Mouse (Mus musculus) midbrain, embryonic 16.5 days (tissue): ENCODE measurements around the gene Magel2. TPM values are rescaled to one million over a fixed set of nuclear protein-coding genes. Genes with fewer than 3 reads are reported as not detected.

Source experiments
- ATAC-seq: fragments of 200-750 bp; cut with Nextera tagmentation; 2 replicates; pipeline ENCODE4 v1.8.0; 2017; ENCODE audit warnings: moderate TSS enrichment
- H3K27ac ChIP-seq: fragments of 300-500 bp; sonication (generic); 2 replicates; pipeline ENCODE4 v1.5.1; 2014; ENCODE audit warnings: mild to moderate bottlenecking, low read length, mixed read lengths
- H3K27me3 ChIP-seq: fragments of 300-500 bp; sonication (generic); 2 replicates; pipeline ENCODE4 v1.6.1; 2014; ENCODE audit warnings: low read depth, low read length, mixed read lengths; ENCODE audit not compliant: control insufficient read depth, insufficient read depth
- H3K36me3 ChIP-seq: fragments of 300-500 bp; sonication (generic); 2 replicates; pipeline ENCODE4 v1.6.1; 2014; ENCODE audit warnings: mild to moderate bottlenecking, low read length, moderate library complexity, mixed read lengths; ENCODE audit not compliant: control insufficient read depth, insufficient read depth
- H3K4me1 ChIP-seq: fragments of 300-500 bp; sonication (generic); 2 replicates; pipeline ENCODE4 v1.6.1; 2014; ENCODE audit warnings: mild to moderate bottlenecking, low read length, mixed read lengths; ENCODE audit not compliant: control insufficient read depth, insufficient read depth
- H3K4me2 ChIP-seq: fragments of 300-500 bp; sonication (generic); 2 replicates; pipeline ENCODE4 v1.6.1; 2014; ENCODE audit warnings: mild to moderate bottlenecking, low read length, mixed read lengths
- H3K4me3 ChIP-seq: fragments of 300-500 bp; sonication (generic); 2 replicates; pipeline ENCODE4 v1.5.1; 2014; ENCODE audit warnings: low read depth, mild to moderate bottlenecking, low read length, moderate library complexity, mixed read lengths
- H3K9ac ChIP-seq: fragments of 300-500 bp; sonication (generic); 2 replicates; pipeline ENCODE4 v1.6.1; 2014; ENCODE audit warnings: low read depth, low read length, mixed read lengths
- H3K9me3 ChIP-seq: fragments of 300-500 bp; sonication (generic); replicated peaks from 2 replicates; pipeline ENCODE4 v1.6.1; 2014; ENCODE audit warnings: mild to moderate bottlenecking, low read length, mixed read lengths; ENCODE audit not compliant: control insufficient read depth, poor library complexity, severe bottlenecking
- WGBS: fragments of 180-500 bp; shearing (Covaris S2); extraction: QIAGEN DNeasy Blood & Tissue Kit; methylation state at CpG from one replicate; pipeline ENCODE4 v1.1.7; 2014; 5-methylcytosine and 5-hydroxymethylcytosine counted together
- polyA plus RNA-seq: library from polyadenylated mRNA; unstranded; fragments of >200 nt; fragmentation: Nextera tagmentation; extraction: Ambion mirVana; gene quantifications from 2 replicates; pipeline ENCODE4 v1.2.1, GENCODE M21; 2015

Magel2 gene
- polyA plus RNA-seq, 1 experiment from 2014 or later, result 22.4 TPM

DNA sequence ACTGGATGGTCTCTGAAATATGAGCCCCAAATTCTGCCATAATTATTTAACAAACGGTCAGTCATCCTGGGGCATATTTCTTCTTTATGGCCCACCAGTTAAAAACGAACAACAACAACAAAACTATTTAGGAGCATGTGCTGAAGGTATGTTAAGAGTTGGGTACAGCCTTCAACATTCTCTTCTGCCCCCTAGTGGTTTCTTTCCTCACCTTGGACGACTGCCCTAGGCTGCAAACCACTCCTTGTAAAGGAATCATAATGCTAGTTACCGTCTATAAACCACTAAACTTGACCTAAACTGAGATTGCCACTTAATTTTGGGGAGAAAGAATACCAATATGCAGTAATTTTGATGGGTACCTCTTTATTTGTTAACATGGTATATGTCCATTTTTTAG is 1.2 kb upstream of the Magel2 start:
- 32% methylated on average over 4 of the region's 4 CpGs for WGBS
- no peak for ATAC-seq
- H3K4me1 ChIP-seq, result peaks cover 8% of the 10 kb centered on the region
- H3K9ac ChIP-seq, result no peak overlapping the region
- no peak overlapping the region for H3K27ac ChIP-seq
- no peaks in the 10 kb centered on the region for H3K27me3 ChIP-seq
- H3K4me3 ChIP-seq, result no peak overlapping the region
- H3K4me2 ChIP-seq, result no peak overlapping the region; the same call in 1 of the 2 replicates
- peaks cover 6% of the 10 kb centered on the region; the same call in 1 of the 2 replicates for H3K9me3 ChIP-seq
- no peaks in the 10 kb centered on the region for H3K36me3 ChIP-seq

GRCm38 (mm10) chr7:62377313-62377712 is 503 bp downstream of the Magel2 start:
- peaks cover 6% of the 10 kb centered on the region; the same call in 1 of the 2 replicates for H3K9me3 ChIP-seq
- H3K4me2 ChIP-seq, result peak overlapping the region; percentile 60
- ATAC-seq, result peak; percentile 49
- no peaks in the 10 kb centered on the region for H3K36me3 ChIP-seq
- H3K27me3 ChIP-seq, result no peaks in the 10 kb centered on the region
- peak overlapping the region; percentile 87 for H3K9ac ChIP-seq
- H3K4me1 ChIP-seq, result peaks cover 8% of the 10 kb centered on the region
- H3K27ac ChIP-seq, result peak overlapping the region; percentile 79
- 33% methylated on average over 14 of the region's 14 CpGs for WGBS
- H3K4me3 ChIP-seq, result peak overlapping the region; percentile 63

- peak overlapping the region; percentile 87 for H3K9ac ChIP-seq
- ATAC-seq, result no peak
- peak overlapping the region; percentile 60 for H3K4me2 ChIP-seq
- no peaks in the 10 kb centered on the region for H3K27me3 ChIP-seq
- 84% methylated on average over 9 of the region's 9 CpGs for WGBS
- H3K4me1 ChIP-seq, result peaks cover 8% of the 10 kb centered on the region
- H3K27ac ChIP-seq, result 0 out of 2 replicates have a peak overlapping the region, but pooled peaks have one; percentile 2
- no peaks in the 10 kb centered on the region for H3K36me3 ChIP-seq
- peaks cover 6% of the 10 kb centered on the region; the same call in 1 of the 2 replicates for H3K9me3 ChIP-seq
- H3K4me3 ChIP-seq, result peak overlapping the region; percentile 63
These were observed 1.7 kb downstream of the Magel2 start for GRCm38 (mm10) chr7:62378529-62378928.

DNA sequence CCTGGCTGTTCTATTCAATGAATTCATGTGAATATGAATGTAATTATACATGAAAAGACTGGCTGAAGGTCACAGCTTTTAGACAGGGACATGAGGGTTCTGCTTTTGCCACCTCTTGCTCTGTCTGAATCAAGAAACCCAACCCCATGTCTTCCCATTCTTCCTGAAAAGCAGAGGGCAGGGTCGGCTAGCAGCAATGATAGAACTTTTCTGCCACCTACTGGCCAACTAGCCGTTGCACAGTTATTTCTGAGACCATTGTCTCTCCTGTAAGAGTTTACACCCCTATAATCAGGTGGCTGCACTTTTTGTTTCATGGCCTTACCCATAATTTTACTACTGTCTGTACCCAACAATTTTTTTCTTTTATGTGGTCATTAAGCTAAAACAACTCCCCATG is 5.6 kb downstream of the Magel2 start:
- no peaks in the 10 kb centered on the region for H3K36me3 ChIP-seq
- peak; percentile 69; the same call in 1 of the 2 replicates for ATAC-seq
- no peak overlapping the region for H3K4me3 ChIP-seq
- H3K27ac ChIP-seq, result no peak overlapping the region
- H3K9ac ChIP-seq, result no peak overlapping the region
- H3K9me3 ChIP-seq, result peaks cover 6% of the 10 kb centered on the region
- WGBS, result 17% methylated on average over 2 of the region's 2 CpGs
- H3K4me2 ChIP-seq, result no peak overlapping the region
- H3K4me1 ChIP-seq, result peaks cover 8% of the 10 kb centered on the region
- no peaks in the 10 kb centered on the region for H3K27me3 ChIP-seq

GRCm38 (mm10) chr7:62388291-62388690 is 11.5 kb downstream of the Magel2 start:
- Histone ChIP-seq H3K27me3 (no peaks in the 10 kb centered on the region), H3K4me2 (no peak overlapping the region), H3K4me3 (no peak overlapping the region), H3K36me3 (no peaks in the 10 kb centered on the region), H3K4me1 (no peaks in the 10 kb centered on the region), H3K9ac (no peak overlapping the region), H3K9me3 (no peaks in the 10 kb centered on the region; the same call in 1 of the 2 replicates), H3K27ac (no peak overlapping the region)
- WGBS, result 50% methylated on average over 4 of the region's 4 CpGs
- ATAC-seq, result no peak

DNA sequence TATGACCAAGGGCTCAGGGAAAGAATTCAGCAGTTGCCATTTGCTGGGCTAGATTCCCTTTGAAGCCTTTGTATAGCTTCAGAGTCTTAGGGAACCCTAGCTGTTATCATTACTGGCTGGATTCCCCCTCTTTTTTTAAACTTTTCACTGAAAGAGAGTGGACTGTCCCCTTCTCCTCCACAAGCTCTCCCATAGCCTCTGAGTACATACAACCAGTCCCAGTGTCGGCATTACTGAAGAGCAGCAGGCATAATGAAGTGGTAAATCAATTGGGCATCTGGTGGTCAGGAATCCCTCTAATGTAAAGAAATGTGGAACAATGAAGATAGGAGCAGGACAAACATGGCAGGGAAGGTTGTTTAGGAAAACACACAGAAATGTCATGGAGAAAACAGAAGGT is 15.4 kb downstream of the Magel2 start:
- no peaks in the 10 kb centered on the region for H3K4me1 ChIP-seq
- H3K9ac ChIP-seq, result no peak overlapping the region
- H3K4me3 ChIP-seq, result no peak overlapping the region
- H3K27me3 ChIP-seq, result no peaks in the 10 kb centered on the region
- no peaks in the 10 kb centered on the region for H3K36me3 ChIP-seq
- H3K27ac ChIP-seq, result no peak overlapping the region
- no peak for ATAC-seq
- no peak overlapping the region for H3K4me2 ChIP-seq
- 34% methylated on average over 1 of the region's 1 CpGs for WGBS
- H3K9me3 ChIP-seq, result no peaks in the 10 kb centered on the region; the same call in 1 of the 2 replicates

DNA sequence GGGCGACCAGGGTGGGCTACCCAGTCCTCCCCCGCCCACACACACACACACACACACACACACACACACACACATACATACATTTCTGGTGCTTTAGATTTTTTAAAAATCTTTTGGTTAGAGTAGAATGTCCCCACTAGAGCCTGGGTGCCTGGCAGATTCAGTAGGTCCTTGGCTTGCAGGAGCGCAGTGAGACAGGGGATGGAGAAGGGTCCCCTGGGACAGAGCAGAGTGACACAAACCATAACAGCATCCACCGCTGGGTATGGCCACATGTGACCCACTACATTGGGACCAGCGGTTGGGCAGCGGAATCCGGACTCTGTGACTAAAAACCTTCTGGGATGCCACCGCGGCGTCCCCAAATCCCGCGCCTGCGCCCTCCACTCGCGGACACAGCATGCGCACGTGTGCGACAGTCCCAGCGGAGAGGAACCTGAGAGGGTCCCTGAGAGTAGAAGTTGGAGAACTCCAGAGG is 29.8 kb downstream of the Magel2 start:
- Histone ChIP-seq H3K27ac (no peak overlapping the region), H3K27me3 (no peaks in the 10 kb centered on the region), H3K36me3 (no peaks in the 10 kb centered on the region), H3K4me2 (peak overlapping the region; percentile 54), H3K4me3 (peak overlapping the region; percentile 37), H3K9ac (peak overlapping the region; percentile 53; the same call in 1 of the 2 replicates), H3K4me1 (no peaks in the 10 kb centered on the region), H3K9me3 (no peaks in the 10 kb centered on the region)
- WGBS, result 31% methylated on average over 19 of the region's 19 CpGs
- ATAC-seq, result 0 out of 2 replicates have a peak, but pooled peaks have one; percentile 42

DNA sequence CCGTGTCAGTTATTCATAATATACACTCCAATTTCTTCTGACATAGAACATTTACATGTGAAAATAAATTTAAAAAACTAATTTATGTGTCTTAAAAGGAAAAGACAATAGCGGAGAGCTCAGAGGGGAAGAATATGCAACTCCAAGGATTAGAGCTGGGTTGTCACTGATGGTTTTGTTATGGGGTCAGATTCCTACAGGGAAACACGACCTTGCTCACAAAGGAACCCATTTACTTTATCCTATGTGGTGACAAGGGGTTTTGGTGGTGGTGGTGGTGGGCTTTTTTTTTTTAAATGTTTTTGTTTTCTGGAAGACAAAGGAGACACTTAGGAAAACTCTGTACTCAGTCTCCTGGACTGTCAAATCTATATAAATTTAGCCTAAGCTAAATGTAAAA is 31.0 kb downstream of the Magel2 start:
- H3K4me1 ChIP-seq, result no peaks in the 10 kb centered on the region
- no peak overlapping the region for H3K4me2 ChIP-seq
- H3K9ac ChIP-seq, result no peak overlapping the region
- no peaks in the 10 kb centered on the region for H3K9me3 ChIP-seq
- no peak overlapping the region for H3K4me3 ChIP-seq
- no peaks in the 10 kb centered on the region for H3K27me3 ChIP-seq
- ATAC-seq, result no peak
- WGBS, result 30% methylated on average over 3 of the region's 3 CpGs
- no peaks in the 10 kb centered on the region for H3K36me3 ChIP-seq
- H3K27ac ChIP-seq, result no peak overlapping the region

DNA sequence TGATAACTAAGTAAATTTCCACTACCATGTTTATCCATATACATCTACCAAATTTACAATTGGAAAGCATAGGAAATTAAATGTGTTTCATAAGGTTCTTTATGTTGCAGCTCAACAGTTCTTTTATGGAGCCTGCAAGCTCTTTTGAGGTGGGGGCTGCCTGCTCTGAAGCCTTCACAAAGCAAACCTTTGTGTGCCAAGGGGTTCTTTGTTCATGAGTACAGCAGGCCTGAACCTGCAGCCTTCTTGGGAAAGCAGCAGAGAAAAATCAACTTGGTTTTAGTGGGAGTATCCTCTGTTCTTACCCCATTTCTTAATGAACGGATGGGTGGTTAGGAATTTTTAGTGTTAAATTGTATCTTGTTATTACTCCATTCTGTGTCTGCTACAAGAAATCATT is 38.4 kb downstream of the Magel2 start:
- H3K4me2 ChIP-seq, result no peak overlapping the region
- no peaks in the 10 kb centered on the region; the same call in 1 of the 2 replicates for H3K9me3 ChIP-seq

More for the DNA sequence above, 38.4 kb downstream of the Magel2 start:
- ATAC-seq, result no peak
- no peak overlapping the region for H3K4me3 ChIP-seq
- H3K27me3 ChIP-seq, result no peaks in the 10 kb centered on the region
- H3K36me3 ChIP-seq, result no peaks in the 10 kb centered on the region
- peaks cover 4% of the 10 kb centered on the region for H3K4me1 ChIP-seq
- no peak overlapping the region for H3K9ac ChIP-seq
- H3K27ac ChIP-seq, result 0 out of 2 replicates have a peak overlapping the region, but pooled peaks have one; percentile 42
- WGBS, result 37% methylated on average over 1 of the region's 1 CpGs
